Mouse (Mus musculus): Measurements from ENCODE around the gene Elf1. TPM values are rescaled to one million over a fixed set of nuclear protein-coding genes. Genes with fewer than 3 reads are reported as not detected.
"Not testable (repeated sequence)": the region's sequence is repeated elsewhere in the genome, so short reads cannot be mapped to it uniquely, and the experiment has no call there.

Elf1 gene
- total and polyA plus RNA-seq, 3 experiments: 21.5 to 43.1 (median 24.2) TPM

DNA sequence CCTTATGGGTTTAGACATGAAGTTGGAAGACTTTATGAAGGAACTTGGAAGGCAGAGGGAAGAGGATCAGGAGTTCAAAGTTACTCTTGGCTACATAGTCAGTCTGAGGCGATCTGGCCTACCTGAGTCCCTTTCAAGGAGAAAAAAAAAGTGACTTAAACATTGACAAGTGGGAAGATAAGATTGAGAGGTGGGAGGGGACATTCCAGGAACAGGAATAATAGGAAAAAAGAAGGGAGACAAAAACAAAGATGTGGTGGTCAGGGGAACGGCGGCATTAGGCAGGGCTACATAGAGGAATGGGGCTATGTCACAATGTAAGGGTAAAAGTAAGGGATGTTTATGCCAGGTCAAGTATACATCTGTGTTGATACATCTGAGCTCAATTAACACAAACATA, 53.2 kb downstream of the Elf1 start:
- Histone ChIP-seq H3K79me2 (ENCODE audit: control insufficient read depth, insufficient read depth, low read length, poor library complexity) (peaks cover 64% of the 10 kb centered on the region), H3K9me3 (replicated peaks; ENCODE audit: insufficient read depth, low read length) (no peaks in the 10 kb centered on the region), H3K36me3 (ENCODE audit: control insufficient read depth in 1 of 2, insufficient read depth in 2 of 2, low read length in 2 of 2) (peaks cover 4 to 75% of the 10 kb centered on the region in 2 experiments), H3K27me3 (ENCODE audit: control insufficient read depth in 1 of 2, insufficient read depth in 2 of 2, low read length in 2 of 2) (no peaks in the 10 kb centered on the region), H3K4me1 (ENCODE audit: control insufficient read depth in 1 of 2, insufficient read depth in 2 of 2, low read length in 2 of 2) (peaks cover 35 to 45% of the 10 kb centered on the region in 2 experiments), H3K9ac (ENCODE audit: control insufficient read depth, low read depth, low read length, poor library complexity, severe bottlenecking) (no peak overlapping the region), H3K4me3 (ENCODE audit: control insufficient read depth in 1 of 2, insufficient read depth in 1 of 2, low read depth in 2 of 2, low read length in 2 of 2) (no peak overlapping the region), H3K27ac (ENCODE audit: control insufficient read depth, low read depth, low read length) (peak overlapping the region; percentile 9; the same call in 1 of the 2 replicates)
- TF ChIP-seq POLR2AphosphoS5 (IDR thresholded peaks at IDR 0.05; ENCODE audit: borderline replicate concordance, low read depth, low read length) (no peak), MYB (IDR thresholded peaks at IDR 0.05; ENCODE audit: low read depth, low read length) (no peak)
- DNase-seq (ENCODE audit: low read depth, low spot score): no peak

DNA sequence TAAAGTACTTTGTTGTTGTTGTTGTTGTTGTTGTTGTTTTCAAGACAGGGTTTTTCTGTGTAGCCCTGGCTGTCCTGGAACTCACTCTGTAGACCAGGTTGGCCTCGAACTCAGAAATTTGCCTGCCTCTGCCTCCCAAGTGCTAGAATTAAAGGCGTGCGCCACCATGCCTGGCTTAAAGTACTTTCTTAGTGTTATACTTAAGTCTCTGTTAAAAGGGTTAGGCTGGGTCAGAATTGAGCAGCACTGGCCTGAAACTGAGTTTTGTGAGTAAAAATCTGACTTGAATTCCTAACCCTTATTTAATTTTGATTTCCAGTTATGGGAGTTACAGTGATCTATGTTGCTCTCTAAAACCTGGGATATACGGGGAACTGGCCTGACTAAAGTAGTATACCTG, 53.7 kb downstream of the Elf1 start:
- DNase-seq (ENCODE audit: low read depth, low spot score); H3K9me3 ChIP-seq (replicated peaks; ENCODE audit: insufficient read depth, low read length); H3K27me3 ChIP-seq (ENCODE audit: control insufficient read depth in 1 of 2, insufficient read depth in 2 of 2, low read length in 2 of 2): not testable (repeated sequence)
- Histone ChIP-seq H3K9ac (ENCODE audit: control insufficient read depth, low read depth, low read length, poor library complexity, severe bottlenecking) (peak overlapping the region; percentile 30; the same call in 1 of the 2 replicates), H3K4me3 (ENCODE audit: control insufficient read depth in 1 of 2, insufficient read depth in 1 of 2, low read depth in 2 of 2, low read length in 2 of 2) (peak overlapping the region in 1 of 2 experiments; percentile 3; a peak in 1 of 4 replicates), H3K36me3 (ENCODE audit: control insufficient read depth in 1 of 2, insufficient read depth in 2 of 2, low read length in 2 of 2) (peaks cover 4 to 72% of the 10 kb centered on the region in 2 experiments), H3K4me1 (ENCODE audit: control insufficient read depth in 1 of 2, insufficient read depth in 2 of 2, low read length in 2 of 2) (peaks cover 34 to 42% of the 10 kb centered on the region in 2 experiments), H3K27ac (ENCODE audit: control insufficient read depth, low read depth, low read length) (peak overlapping the region; percentile 63), H3K79me2 (ENCODE audit: control insufficient read depth, insufficient read depth, low read length, poor library complexity) (peaks cover 64% of the 10 kb centered on the region)

DNA sequence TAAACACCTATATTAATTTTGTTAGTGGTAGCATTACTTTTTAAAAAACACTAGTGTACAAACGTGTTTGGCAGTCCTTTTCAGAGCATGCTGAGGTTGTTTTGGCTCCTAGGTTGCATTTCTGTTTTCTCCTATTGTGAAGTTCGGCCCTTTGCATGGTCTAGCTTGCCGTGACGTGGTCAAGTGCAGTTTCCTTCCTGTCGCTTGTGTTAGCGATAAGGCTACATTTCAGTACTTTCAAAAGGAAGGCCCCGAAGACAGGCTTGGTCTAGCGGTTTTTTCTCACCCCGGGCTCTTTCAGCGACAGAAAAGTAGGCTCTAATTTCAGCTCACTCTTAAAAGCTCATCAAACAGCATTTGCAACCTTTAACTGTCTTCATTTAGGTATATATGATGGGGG, 54.3 kb downstream of the Elf1 start:
- no peaks in the 10 kb centered on the region for H3K27me3 ChIP-seq (ENCODE audit: control insufficient read depth in 1 of 2, insufficient read depth in 2 of 2, low read length in 2 of 2)
- H3K36me3 ChIP-seq (ENCODE audit: control insufficient read depth in 1 of 2, insufficient read depth in 2 of 2, low read length in 2 of 2): peaks cover 4 to 67% of the 10 kb centered on the region in 2 experiments
- H3K27ac ChIP-seq (ENCODE audit: control insufficient read depth, low read depth, low read length): peak overlapping the region; percentile 94
- DNase-seq (ENCODE audit: low read depth, low spot score): peak; percentile 88
- H3K4me3 ChIP-seq (ENCODE audit: control insufficient read depth in 1 of 2, insufficient read depth in 1 of 2, low read depth in 2 of 2, low read length in 2 of 2): peak overlapping the region; percentile 46 to 58
- H3K9ac ChIP-seq (ENCODE audit: control insufficient read depth, low read depth, low read length, poor library complexity, severe bottlenecking): peak overlapping the region; percentile 70
- H3K79me2 ChIP-seq (ENCODE audit: control insufficient read depth, insufficient read depth, low read length, poor library complexity): peaks cover 63% of the 10 kb centered on the region
- peaks cover 34 to 42% of the 10 kb centered on the region in 2 experiments for H3K4me1 ChIP-seq (ENCODE audit: control insufficient read depth in 1 of 2, insufficient read depth in 2 of 2, low read length in 2 of 2)
- H3K9me3 ChIP-seq (replicated peaks; ENCODE audit: insufficient read depth, low read length): no peaks in the 10 kb centered on the region
- TF ChIP-seq POLR2AphosphoS5 (IDR thresholded peaks at IDR 0.05; ENCODE audit: borderline replicate concordance, low read depth, low read length) (no peak), USF2 (IDR thresholded peaks at IDR 0.05; ENCODE audit: borderline replicate concordance in 1 of 2, insufficient read depth in 1 of 2, low read depth in 1 of 2, low read length in 2 of 2) (no peak), HCFC1 (IDR thresholded peaks at IDR 0.05; ENCODE audit: low read depth, low read length) (peak; percentile 60), POLR2A (IDR thresholded peaks at IDR 0.05; ENCODE audit: control insufficient read depth in 1 of 2, insufficient read depth in 1 of 2, low read depth in 1 of 2, low read length in 2 of 2, poor library complexity in 1 of 2) (peak in 1 of 2 experiments; percentile 46; a peak in 1 of 4 replicates), NELFE (IDR thresholded peaks at IDR 0.05; ENCODE audit: low read depth, low read length) (no peak), UBTF (IDR thresholded peaks at IDR 0.05; ENCODE audit: borderline replicate concordance, insufficient read depth, low read depth, low read length) (no peak), MAZ (IDR thresholded peaks at IDR 0.05; ENCODE audit: low read depth, low read length) (no peak; the same call in 1 of the 2 replicates), KAT2A (conservative IDR thresholded peaks at IDR 0.05; ENCODE audit: low read depth, low read length) (no peak), ELF1 (IDR thresholded peaks at IDR 0.05; ENCODE audit: low read depth, low read length) (no peak), CHD2 (IDR thresholded peaks at IDR 0.05; ENCODE audit: low read length) (no peak), NRF1 (IDR thresholded peaks at IDR 0.05; ENCODE audit: insufficient read depth, low read depth, low read length, poor library complexity, severe bottlenecking) (no peak), MAX (IDR thresholded peaks at IDR 0.05; ENCODE audit: low read length) (peak; percentile 61; the same call in 1 of the 2 replicates), SMC3 (IDR thresholded peaks at IDR 0.05; ENCODE audit: low read depth, low read length) (no peak), ZMIZ1 (IDR thresholded peaks at IDR 0.05; ENCODE audit: low read depth, low read length) (0 out of 2 replicates have a peak, but pooled peaks have one; percentile 45), USF1 (IDR thresholded peaks at IDR 0.05; ENCODE audit: low read depth, low read length) (no peak), RCOR1 (IDR thresholded peaks at IDR 0.05; ENCODE audit: low read depth, low read length) (0 out of 2 replicates have a peak, but pooled peaks have one; percentile 11), E2F4 (IDR thresholded peaks at IDR 0.05; ENCODE audit: borderline replicate concordance, low read depth, low read length) (no peak), ETS1 (IDR thresholded peaks at IDR 0.05; ENCODE audit: low read depth, low read length) (peak; percentile 81), GABPA (IDR thresholded peaks at IDR 0.05; ENCODE audit: low read depth, low read length) (no peak), TAL1 (IDR thresholded peaks at IDR 0.05; ENCODE audit: low read length) (peak; percentile 34; the same call in 1 of the 2 replicates), SIN3A (IDR thresholded peaks at IDR 0.05; ENCODE audit: low read length) (peak; percentile 81), MAFK (IDR thresholded peaks at IDR 0.05; ENCODE audit: borderline replicate concordance, low read depth, low read length) (no peak), POLR2AphosphoS2 (IDR thresholded peaks at IDR 0.05; ENCODE audit: low read length) (no peak), ZC3H11A (IDR thresholded peaks at IDR 0.05; ENCODE audit: low read depth, low read length) (no peak)

Measured in MEL (cell line).